Mouse (Mus musculus) ES-E14 (cell line): ENCODE measurements at regions not wholly inside any gene's neighbourhood (a gene's known extent, or its start where the extent isn't known, plus 50 kb on each side); places are given as distances from the start of the nearest gene placed in this dataset.

Experiments used
- CHD2 ChIP-seq: IDR thresholded peaks from 2 replicates; pipeline ENCODE4 v1.6.1; 2014; ENCODE audit warnings: mild to moderate bottlenecking, low read depth, low read length, inconsistent platforms
- HCFC1 ChIP-seq: IDR thresholded peaks from 2 replicates; pipeline ENCODE4 v1.6.1; 2012; ENCODE audit warnings: low read length, inconsistent platforms, borderline replicate concordance; ENCODE audit not compliant: insufficient read depth
- MAFK ChIP-seq: IDR thresholded peaks from 2 replicates; pipeline ENCODE4 v1.6.1; 2014; ENCODE audit warnings: mild to moderate bottlenecking, low read depth, low read length, inconsistent platforms; ENCODE audit not compliant: insufficient read depth

- TF ChIP-seq HCFC1 (no peak), MAFK (no peak), CHD2 (no peak)
These were observed 101.0 kb upstream of the P2ry1 start for GRCm38 (mm10) chr3:60901571-60901970.
